Mouse (Mus musculus): ENCODE measurements around the gene Eci1. TPM values are rescaled to one million over a fixed set of nuclear protein-coding genes. Genes with fewer than 3 reads are reported as not detected.

The Eci1 gene
- 13.7 TPM for total RNA-seq (2023)

DNA sequence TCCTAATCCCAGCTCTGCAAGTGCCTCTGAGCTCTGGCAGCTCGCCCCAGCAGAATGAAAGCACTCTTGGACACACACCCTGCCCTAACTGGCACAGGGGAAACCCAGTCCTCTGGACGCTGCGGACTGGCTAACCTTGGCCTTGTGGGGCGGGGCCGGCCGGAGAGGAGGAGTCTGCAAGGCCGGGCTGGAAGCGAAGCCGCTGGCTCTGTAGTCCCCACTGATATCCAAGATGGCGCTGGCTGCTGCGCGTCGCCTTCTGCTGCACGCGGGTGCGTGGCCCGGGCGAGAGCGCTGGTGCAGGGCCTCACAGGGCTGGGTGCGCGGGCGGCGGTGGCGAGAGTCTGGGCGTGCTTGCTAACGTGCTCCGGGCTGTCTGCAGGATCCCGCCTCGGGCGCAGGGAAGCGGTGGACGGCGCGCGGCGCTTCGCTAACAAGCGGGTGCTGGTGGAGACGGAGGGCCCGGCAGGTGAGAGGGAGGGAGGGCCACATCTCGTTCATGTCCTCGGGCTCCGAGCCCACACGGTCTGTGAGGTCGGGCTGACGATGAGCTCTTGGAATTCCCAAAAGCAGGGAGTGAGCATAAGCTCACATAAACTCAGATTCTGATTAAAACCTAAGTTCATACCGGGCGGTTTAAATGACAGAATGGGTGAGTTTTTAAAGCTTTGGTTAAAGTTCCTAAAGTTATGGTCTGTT, at the start of gene Eci1:
TSS of gene Eci1 (plus strand) at position 171 of the 699 bp plus-strand sequence.

DNA sequence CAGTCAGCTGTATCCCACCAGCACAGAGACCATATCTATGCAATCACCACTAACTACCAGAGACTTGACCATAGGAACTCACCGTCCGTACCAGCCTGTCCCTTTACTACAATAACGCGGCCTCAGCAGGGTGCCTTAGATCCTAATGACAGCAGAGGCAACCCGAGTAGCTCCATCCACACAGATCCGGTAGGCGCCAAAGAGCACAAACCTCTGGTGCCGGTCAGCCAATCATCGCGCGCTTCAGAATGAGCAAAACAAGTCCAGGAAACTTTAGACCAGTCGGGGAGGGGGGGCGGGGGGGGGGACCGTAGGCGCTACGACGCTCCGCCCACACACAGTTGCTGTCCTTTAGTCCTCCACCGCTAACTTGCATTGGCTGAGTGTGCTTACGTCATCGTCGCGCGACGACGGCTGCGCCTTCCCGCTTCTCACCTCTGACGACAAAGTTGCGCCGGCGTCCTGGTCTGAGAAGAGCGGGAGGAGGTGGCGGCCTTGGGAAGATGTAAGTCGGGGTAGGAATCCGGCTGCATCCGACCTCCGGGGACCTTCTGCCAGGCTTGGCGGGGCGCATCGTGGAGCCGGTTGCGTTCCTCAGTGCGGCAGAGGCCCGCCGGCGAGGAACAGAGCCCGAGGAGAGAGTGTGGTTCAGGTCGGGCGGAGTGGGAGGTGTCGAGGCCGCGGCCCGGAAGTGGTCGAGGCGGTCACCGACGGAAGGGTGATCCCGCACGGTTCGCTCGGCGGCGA, 12.0 kb upstream of the Eci1 start, which contains the start of gene Rnps1:
TSS of gene Rnps1 (plus strand) at position 336 of the 747 bp plus-strand sequence.

DNA sequence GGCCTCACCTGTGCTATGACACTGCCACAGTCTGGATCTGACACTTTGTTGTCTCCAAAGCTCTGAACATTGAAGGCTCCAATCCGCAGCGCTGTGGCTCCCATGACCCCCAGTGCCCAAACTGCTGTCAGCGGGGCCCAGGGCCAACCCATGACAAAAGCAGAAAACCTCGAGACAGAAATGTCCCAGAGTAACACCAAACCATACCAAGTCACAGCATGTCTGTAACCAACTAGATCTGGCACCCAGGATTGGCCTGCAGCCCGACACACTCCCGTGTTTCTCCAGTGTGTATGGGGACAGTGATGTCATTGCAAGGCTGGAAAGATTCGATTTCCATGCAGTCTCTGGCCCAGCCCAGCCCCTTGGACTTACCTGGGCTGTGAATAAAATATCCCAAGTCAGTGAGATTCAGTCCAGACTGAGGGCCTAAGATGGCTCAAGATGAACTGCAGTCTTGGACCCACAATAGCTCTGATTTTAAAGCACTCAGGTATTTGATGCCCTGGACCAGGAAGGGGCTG, 16.3 kb downstream of the Eci1 start, which contains the start of gene Dnase1l2:
TSS of gene Dnase1l2 (minus strand) at position 474 of the 524 bp plus-strand sequence.

DNA sequence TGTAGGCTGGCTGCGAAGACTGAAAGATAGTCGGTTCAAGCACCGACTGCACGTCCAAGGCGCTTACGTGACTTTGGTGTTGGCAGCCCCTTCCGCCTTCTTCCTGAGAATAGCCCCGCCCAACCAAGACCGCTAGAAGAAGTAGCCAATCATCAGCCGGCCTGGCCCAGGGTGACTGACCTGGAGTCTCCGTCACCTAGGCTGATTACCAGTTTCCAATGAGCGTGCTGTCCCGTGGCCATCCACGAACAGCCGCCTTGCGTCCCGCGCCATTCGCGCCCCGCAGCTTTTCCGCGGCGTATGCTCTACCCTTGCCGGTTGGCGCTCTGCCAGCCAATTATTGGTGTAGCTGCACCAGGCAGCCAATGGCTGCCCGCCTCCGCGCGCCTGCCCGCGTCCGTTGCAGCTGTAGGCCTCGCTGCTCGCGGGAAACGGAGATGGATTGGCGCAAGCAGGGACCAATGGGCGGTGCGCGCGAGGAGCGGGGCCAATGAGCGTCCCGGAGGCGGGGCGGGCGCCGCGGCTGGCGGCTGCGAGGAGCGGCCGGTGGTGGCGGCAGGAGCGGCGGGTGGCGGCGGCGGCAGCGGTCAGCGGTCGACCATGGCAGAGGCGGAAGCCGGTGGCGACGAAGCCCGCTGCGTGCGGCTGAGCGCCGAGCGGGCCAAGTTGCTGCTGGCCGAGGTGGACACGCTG, 43.6 kb downstream of the Eci1 start, which contains the start of the genes E4f1 and Pgp:
TSS of gene E4f1 (minus strand) at position 404 of the 693 bp plus-strand sequence.
TSS of gene Pgp (plus strand) at position 483 of the 693 bp plus-strand sequence.

DNA sequence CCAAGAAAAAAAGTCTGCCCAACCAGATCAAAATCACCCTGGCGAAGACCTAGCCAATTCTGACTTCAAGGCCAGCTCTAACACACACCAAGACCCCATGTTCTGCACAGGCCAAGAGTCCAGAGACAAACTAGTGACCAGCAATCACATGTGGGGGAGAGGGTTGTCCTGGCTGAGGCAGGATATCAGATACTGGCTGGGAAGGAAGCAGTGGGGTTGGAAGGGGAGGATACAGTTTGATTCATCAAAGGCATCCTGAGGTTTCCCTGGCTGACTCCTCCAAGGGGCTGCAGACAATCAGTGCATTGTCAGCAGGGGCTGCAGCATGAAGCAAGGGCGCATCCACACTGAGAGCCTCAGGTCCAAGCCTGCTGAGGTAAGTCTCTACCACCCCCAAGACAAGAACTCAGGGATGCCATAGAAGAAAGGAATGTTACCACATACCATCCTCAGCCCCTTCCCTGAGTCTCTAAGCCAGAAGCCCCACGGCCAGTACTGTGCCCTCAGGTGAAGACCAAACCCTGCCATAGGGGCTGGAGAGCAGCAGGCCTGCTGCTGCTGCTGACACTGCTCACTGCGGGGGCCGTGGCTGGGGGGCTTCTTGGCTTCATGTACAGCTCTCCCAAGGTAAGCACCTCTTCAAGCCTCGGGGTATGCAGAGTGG, 47.3 kb downstream of the Eci1 start, which contains the start of gene Bricd5:
TSS of gene Bricd5 (plus strand) at position 273 of the 664 bp plus-strand sequence.

DNA sequence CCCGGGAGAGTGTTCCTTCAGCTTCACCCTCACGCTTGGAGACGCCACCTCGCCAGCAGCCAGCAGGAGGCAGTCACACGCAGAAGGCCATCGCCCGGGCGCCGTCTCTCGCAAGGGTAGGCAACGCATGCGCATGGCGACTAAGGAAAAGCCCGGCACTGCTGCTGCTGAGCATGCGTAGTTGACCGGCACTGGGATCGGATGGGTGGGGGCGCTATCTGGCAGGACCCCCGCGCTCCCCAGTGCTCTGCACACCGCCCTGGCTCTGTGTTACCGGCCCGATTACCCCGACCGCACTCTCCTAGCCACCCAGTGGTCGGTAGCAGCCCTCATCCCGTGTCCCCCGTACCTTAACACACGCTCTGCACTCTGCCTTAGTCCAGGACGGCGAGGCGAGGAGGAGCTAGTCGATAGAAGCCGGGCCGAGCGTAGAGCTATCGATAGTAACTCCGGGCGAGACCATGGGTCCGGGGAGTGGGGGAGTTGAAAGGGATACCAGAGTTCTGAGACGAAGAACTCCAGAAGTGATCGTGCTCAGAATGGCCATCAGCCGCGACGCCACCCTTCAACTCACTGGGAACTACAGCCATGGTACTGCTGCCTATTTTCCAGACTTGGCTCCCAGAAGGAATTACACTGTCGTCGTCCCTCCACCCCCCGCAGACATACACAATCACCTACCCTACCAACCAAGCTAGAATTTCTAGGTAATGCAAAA, 52.4 kb downstream of the Eci1 start, which contains the start of gene Mlst8:
TSS of gene Mlst8 (minus strand) at position 416 of the 718 bp plus-strand sequence.

DNA sequence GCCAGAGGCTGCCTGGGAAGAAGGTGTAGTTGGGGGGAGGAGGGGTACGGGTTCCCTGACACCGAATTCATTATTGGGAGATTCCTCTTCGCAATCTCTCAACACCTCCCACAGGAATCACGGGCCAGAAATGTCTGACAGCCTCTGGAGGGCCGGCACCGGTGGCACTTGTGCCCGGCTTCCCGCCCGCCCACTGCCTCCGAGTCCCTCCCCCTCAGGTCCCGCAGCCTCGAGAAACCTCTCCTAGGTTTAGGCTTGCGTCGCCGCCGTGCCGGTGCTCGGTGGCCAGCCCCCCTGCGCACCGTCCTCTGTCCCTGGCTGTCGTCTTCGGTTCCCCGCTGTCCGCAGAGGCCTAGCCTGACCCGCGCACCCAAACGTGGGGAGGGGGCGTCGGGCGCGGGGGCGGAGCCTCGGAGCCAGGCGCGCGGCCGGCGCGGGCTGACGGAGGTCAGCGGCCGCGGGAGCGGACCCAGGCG, 61.8 kb downstream of the Eci1 start, which contains the start of gene Caskin1:
TSS of gene Caskin1 (plus strand) at position 416 of the 476 bp plus-strand sequence.

Other genes with a start within 250 kb of the Eci1 start
- gene Tbc1d24, start 221.1 kb upstream of the Eci1 start, total RNA-seq (2023), result 1.4 TPM
- gene Ntn3, start 217.1 kb upstream of the Eci1 start, total RNA-seq (2023), result 0.18 TPM
- gene Tedc2, start 205.8 kb upstream of the Eci1 start, total RNA-seq (2023), result 4.7 TPM
- gene Ccnf, start 175.2 kb upstream of the Eci1 start, total RNA-seq (2023), result 6.7 TPM
- gene Abca17, start 75.6 kb upstream of the Eci1 start, total RNA-seq (2023), result 0.23 TPM
- 42.6 TPM for gene Abca3, start 74.7 kb upstream of the Eci1 start, total RNA-seq (2023)
- gene Rnps1, start 12.1 kb upstream of the Eci1 start, total RNA-seq (2023), result 191 TPM
- 3.6 TPM for gene Dnase1l2, start 16.5 kb downstream of the Eci1 start, total RNA-seq (2023)
- 68.1 TPM for gene E4f1, start 43.7 kb downstream of the Eci1 start, total RNA-seq (2023)
- gene Pgp, start 43.8 kb downstream of the Eci1 start, total RNA-seq (2023), result 10.9 TPM
- 0.59 TPM for gene Bricd5, start 47.2 kb downstream of the Eci1 start, total RNA-seq (2023)
- 12.4 TPM for gene Mlst8, start 52.4 kb downstream of the Eci1 start, total RNA-seq (2023)
- not detected for gene Caskin1, start 62.0 kb downstream of the Eci1 start, total RNA-seq (2023)
- 189 TPM for gene Traf7, start 101.3 kb downstream of the Eci1 start, total RNA-seq (2023)
- gene Rab26, start 107.6 kb downstream of the Eci1 start, total RNA-seq (2023), result 1.8 TPM
- gene Pkd1, start 123.2 kb downstream of the Eci1 start, total RNA-seq (2023), result 86.7 TPM
- gene Tsc2, start 206.0 kb downstream of the Eci1 start, total RNA-seq (2023), result 56.1 TPM
- 2.0 TPM for gene Nthl1, start 206.0 kb downstream of the Eci1 start, total RNA-seq (2023)
- 0.73 TPM for gene Slc9a3r2, start 223.7 kb downstream of the Eci1 start, total RNA-seq (2023)
- not detected for gene Npw, start 231.8 kb downstream of the Eci1 start, total RNA-seq (2023)
- 63.8 TPM for gene Zfp598, start 243.0 kb downstream of the Eci1 start, total RNA-seq (2023)